Mouse (Mus musculus) gastrocnemius, adult 8-10 months (tissue): Measurements from ENCODE around the gene Ubap2. TPM values are rescaled to one million over a fixed set of nuclear protein-coding genes. Genes with fewer than 3 reads are reported as not detected.

ENCODE experiments used
- DNase-seq, 2 experiments: peaks; one replicate each; pipeline ENCODE4 v3.0.0; 2022; ENCODE audit warnings: low spot score in 2 of 2
- total RNA-seq, 4 experiments: library from RNA; stranded (reverse); gene quantifications; 2 replicates each; pipeline ENCODE4 v1.2.4; 2022

The Ubap2 gene
- total RNA-seq, 4 experiments from 2014 or later: 72.8 to 87.2 (median 82.4) TPM

GRCm38 (mm10) chr4:41266350-41266749 lies 8.6 kb downstream of the Ubap2 start:
- DNase-seq: no peak

GRCm38 (mm10) chr4:41260691-41261090 lies 14.3 kb downstream of the Ubap2 start:
- no peak for DNase-seq

GRCm38 (mm10) chr4:41259019-41259418 lies 15.9 kb downstream of the Ubap2 start:
- DNase-seq: no peak

GRCm38 (mm10) chr4:41257752-41258151 lies 17.2 kb downstream of the Ubap2 start:
- DNase-seq: no peak

- DNase-seq: peak in 1 of 2 experiments; percentile 25
These were observed 19.3 kb downstream of the Ubap2 start for GRCm38 (mm10) chr4:41255564-41256210.

- DNase-seq: no peak
These were observed 21.2 kb downstream of the Ubap2 start for GRCm38 (mm10) chr4:41253756-41254155.

- DNase-seq: no peak
These were observed 29.5 kb downstream of the Ubap2 start for GRCm38 (mm10) chr4:41245408-41245807.

- DNase-seq: no peak
These were observed 34.0 kb downstream of the Ubap2 start for GRCm38 (mm10) chr4:41240916-41241315.

- DNase-seq: no peak
These were observed 39.3 kb downstream of the Ubap2 start for GRCm38 (mm10) chr4:41235621-41236020.

- DNase-seq: peak; percentile 8 to 16
These were observed 48.6 kb downstream of the Ubap2 start for GRCm38 (mm10) chr4:41226351-41226750.

- no peak for DNase-seq
These were observed 49.5 kb downstream of the Ubap2 start for GRCm38 (mm10) chr4:41225412-41225811.

- no peak for DNase-seq
These were observed 66.9 kb downstream of the Ubap2 start for GRCm38 (mm10) chr4:41208050-41208449.

- no peak for DNase-seq
These were observed 69.2 kb downstream of the Ubap2 start for GRCm38 (mm10) chr4:41205751-41206150.

- no peak for DNase-seq
These were observed 72.8 kb downstream of the Ubap2 start for GRCm38 (mm10) chr4:41202135-41202534.

GRCm38 (mm10) chr4:41196861-41197610 lies 77.9 kb downstream of the Ubap2 start:
- no peak for DNase-seq

- DNase-seq: no peak
These were observed 79.6 kb downstream of the Ubap2 start for GRCm38 (mm10) chr4:41195328-41195727.

GRCm38 (mm10) chr4:41192544-41193512 lies 82.1 kb downstream of the Ubap2 start:
- DNase-seq: no peak

- no peak for DNase-seq
These were observed 85.1 kb downstream of the Ubap2 start for GRCm38 (mm10) chr4:41189809-41190208.

- no peak for DNase-seq
These were observed 94.9 kb downstream of the Ubap2 start for GRCm38 (mm10) chr4:41179825-41180725.

GRCm38 (mm10) chr4:41174631-41175030 lies 100.3 kb downstream of the Ubap2 start:
- DNase-seq: no peak

- no peak for DNase-seq
These were observed 104.0 kb downstream of the Ubap2 start for GRCm38 (mm10) chr4:41170970-41171369.
